Mouse (Mus musculus) liver, adult 2 months (tissue): ENCODE results near the gene Proca1. TPM values are rescaled to one million over a fixed set of nuclear protein-coding genes. Genes with fewer than 3 reads are reported as not detected.

Experiments used
- DNase-seq: peaks from one replicate; pipeline ENCODE4 v3.0.0-alpha.2; 2011; ENCODE audit warnings: low read depth, low spot score; ENCODE audit errors: extremely low read depth
- H3K27ac ChIP-seq: fragments of 200-500 bp; replicated peaks from 2 replicates; pipeline ENCODE4 v1.5.1; 2012; ENCODE audit warnings: low read depth, mild to moderate bottlenecking, control low read depth, inconsistent platforms, low read length; ENCODE audit not compliant: insufficient read depth
- H3K27me3 ChIP-seq: fragments of 200-500 bp; 2 replicates; pipeline ENCODE4 v1.6.1; 2012; ENCODE audit warnings: mild to moderate bottlenecking, moderate library complexity, low read length, inconsistent platforms; ENCODE audit not compliant: control insufficient read depth, insufficient read depth
- H3K36me3 ChIP-seq: fragments of 200-500 bp; 2 replicates; pipeline ENCODE4 v1.6.1; 2012; ENCODE audit warnings: low read length, inconsistent platforms; ENCODE audit not compliant: control insufficient read depth, insufficient read depth
- H3K4me1 ChIP-seq: fragments of 200-500 bp; 2 replicates; pipeline ENCODE4 v1.6.1; 2011; ENCODE audit warnings: low read length; ENCODE audit not compliant: control insufficient read depth, insufficient read depth
- H3K4me3 ChIP-seq: fragments of 200-500 bp; 2 replicates; pipeline ENCODE4 v1.5.1; 2011; ENCODE audit warnings: low read depth, mild to moderate bottlenecking, control low read depth, low read length, moderate library complexity; ENCODE audit not compliant: insufficient read depth
- H3K79me2 ChIP-seq: fragments of 200-500 bp; 2 replicates; pipeline ENCODE4 v1.6.1; 2012; ENCODE audit warnings: inconsistent platforms, mild to moderate bottlenecking, low read length, moderate library complexity; ENCODE audit not compliant: control insufficient read depth, insufficient read depth
- H3K9ac ChIP-seq: fragments of 200-500 bp; 2 replicates; pipeline ENCODE4 v1.6.1; 2012; ENCODE audit warnings: low read depth, mild to moderate bottlenecking, control low read depth, inconsistent platforms, low read length
- CTCF ChIP-seq: fragments of 200-500 bp; IDR thresholded peaks from 2 replicates; pipeline ENCODE4 v1.5.1; 2011; ENCODE audit warnings: low read depth, low read length, control low read depth
- POLR2A ChIP-seq: fragments of 200-500 bp; IDR thresholded peaks from 2 replicates; pipeline ENCODE4 v1.6.1; 2011; ENCODE audit warnings: low read length, control low read depth; ENCODE audit not compliant: insufficient read depth; ENCODE audit errors: extremely low read depth
- WGBS: fragments of 180-500 bp; shearing (Covaris S2); methylation state at CpG from one replicate; pipeline ENCODE4 v1.1.7; 2018; 5-methylcytosine and 5-hydroxymethylcytosine counted together
- polyA plus RNA-seq: library from polyadenylated mRNA; depleted of rRNA; stranded (reverse); fragments of >200 nt; gene quantifications from 2 replicates; pipeline ENCODE4 v1.2.3, GENCODE M21; 2012
- total RNA-seq: library from RNA; depleted of rRNA; stranded (reverse); fragments of >200 nt; gene quantifications from 2 replicates; pipeline ENCODE4 v1.2.3, GENCODE M21; 2014

Gene Proca1
- total and polyA plus RNA-seq, 2 experiments: 0.24 to 0.55 TPM

DNA sequence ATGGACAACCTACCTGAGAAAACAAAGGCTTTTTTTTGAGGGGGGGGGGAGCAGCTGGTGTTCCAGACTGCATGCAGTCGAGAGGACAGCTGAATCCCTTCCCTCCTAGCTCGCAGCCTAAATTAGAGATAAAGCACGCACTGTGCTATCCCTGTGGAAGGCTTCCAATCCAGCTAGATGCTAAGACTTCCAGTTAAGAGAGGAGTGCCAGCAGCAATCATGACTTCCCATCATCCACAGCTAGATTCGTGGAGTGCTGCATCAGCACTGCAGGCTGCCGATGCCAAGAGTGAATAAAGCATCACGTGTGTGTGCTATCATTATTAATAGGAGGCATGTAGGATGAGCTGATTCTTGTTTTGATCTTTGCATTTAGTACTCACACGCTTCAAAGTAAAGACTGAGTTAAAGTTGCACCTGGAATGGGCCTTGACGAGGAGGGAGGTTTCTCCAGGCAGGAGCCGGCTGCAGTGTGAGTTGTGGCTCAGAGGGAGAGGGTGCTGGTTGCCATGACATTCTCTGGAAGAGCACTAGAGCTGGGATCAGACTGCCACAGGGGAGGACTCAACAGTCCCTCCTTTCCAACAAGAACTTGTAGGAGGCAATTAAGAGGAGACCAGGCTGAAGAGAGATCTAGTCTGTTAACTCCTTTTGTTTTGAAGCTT is 47.1 kb downstream of the Proca1 start:
- H3K4me1 ChIP-seq: peaks cover 8% of the 10 kb centered on the region
- no peak overlapping the region for H3K4me3 ChIP-seq
- no peaks in the 10 kb centered on the region for H3K27me3 ChIP-seq
- no peak overlapping the region for H3K9ac ChIP-seq
- 73% methylated on average over 9 of the region's 9 CpGs for WGBS
- peaks cover 45% of the 10 kb centered on the region for H3K79me2 ChIP-seq
- H3K27ac ChIP-seq: no peak overlapping the region
- TF ChIP-seq POLR2A (no peak), CTCF (no peak)
- DNase-seq: no peak
- H3K36me3 ChIP-seq: peaks cover 11% of the 10 kb centered on the region

DNA sequence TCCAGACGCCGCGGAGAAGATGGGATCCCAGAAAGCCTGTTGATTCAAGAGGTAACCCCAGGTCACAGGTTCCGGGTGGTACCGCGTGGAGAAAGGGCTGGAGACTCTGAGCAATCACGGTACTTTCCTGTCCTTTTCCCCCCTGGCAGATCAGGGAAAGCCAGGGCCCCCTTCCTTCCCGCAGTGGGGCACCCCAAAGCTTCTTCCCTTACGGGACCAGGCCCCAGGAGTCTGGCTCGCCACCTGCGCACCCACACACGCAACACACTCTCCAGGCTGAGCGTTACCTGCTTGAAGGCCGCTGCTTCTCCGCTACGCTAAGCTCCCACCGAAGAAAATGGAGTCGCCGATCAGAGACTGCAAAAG is 52.1 kb downstream of the Proca1 start:
- Histone ChIP-seq H3K4me3 (peak overlapping the region; percentile 88), H3K79me2 (peaks cover 33% of the 10 kb centered on the region), H3K4me1 (peaks cover 14% of the 10 kb centered on the region), H3K36me3 (peaks cover 3% of the 10 kb centered on the region; the same call in 1 of the 2 replicates), H3K27me3 (no peaks in the 10 kb centered on the region), H3K9ac (peak overlapping the region; percentile 85), H3K27ac (peak overlapping the region; percentile 48)
- under 1% methylated on average over 19 of the region's 19 CpGs for WGBS
- no peak for DNase-seq
- no peak for TF ChIP-seq CTCF
- TF ChIP-seq POLR2A: no peak

DNA sequence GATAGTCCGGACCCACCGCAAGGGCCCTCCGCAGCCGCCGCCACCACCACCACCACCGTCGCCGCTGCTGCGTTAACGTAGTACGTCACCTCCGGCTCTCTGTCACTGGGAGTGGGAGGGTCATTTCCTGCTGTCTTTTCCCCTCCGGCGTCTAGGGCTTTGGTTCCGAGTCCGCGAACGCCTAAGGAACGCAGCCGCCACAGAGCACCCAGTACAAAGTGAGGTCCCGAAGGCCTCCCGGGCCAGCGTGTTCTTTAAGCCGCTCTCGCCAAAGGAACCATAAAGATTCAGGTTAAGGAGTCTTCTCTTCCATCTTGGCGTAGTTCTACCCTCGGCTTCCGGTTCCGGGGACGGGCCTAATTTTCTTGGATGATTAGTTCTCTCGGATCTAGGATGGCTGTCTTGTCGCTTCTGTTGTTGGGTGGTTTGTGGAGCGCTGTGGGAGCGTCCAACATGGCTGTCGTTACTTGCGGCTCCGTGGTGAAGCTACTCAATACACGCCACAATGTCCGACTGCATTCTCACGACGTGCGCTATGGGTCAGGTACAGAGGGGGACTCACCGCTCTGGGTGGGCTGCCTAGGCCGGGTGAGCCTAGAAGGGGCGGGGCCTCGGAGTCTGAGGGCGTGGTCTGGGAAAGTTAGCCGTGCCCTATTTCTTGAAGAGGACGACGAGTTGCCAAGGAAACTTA is 52.6 kb downstream of the Proca1 start, which contains the start of the genes Sdf2 and Supt6:
Gene Sdf2, plus strand, starts transcription at position 120 of the 691 bp plus-strand sequence.
Gene Supt6, minus strand, starts transcription at position 361 of the 691 bp plus-strand sequence.
- DNase-seq: peak; percentile 88
- peak within 1 kb of the TSS; percentile 95 for H3K27ac ChIP-seq
- peaks cover 14% of the 10 kb centered on the region for H3K4me1 ChIP-seq
- peak within 1 kb of the TSS; percentile 88 for H3K4me3 ChIP-seq
- TF ChIP-seq CTCF (0 out of 2 replicates have a peak, but pooled peaks have one; percentile 2), POLR2A (peak; percentile 71; the same call in 1 of the 2 replicates)
- H3K27me3 ChIP-seq: no peaks in the 10 kb centered on the region
- H3K36me3 ChIP-seq: peaks cover 1% of the 10 kb centered on the region; the same call in 1 of the 2 replicates
- H3K9ac ChIP-seq: peak within 1 kb of the TSS; percentile 85
- peaks cover 30% of the 10 kb centered on the region for H3K79me2 ChIP-seq
- under 1% methylated on average over 50 of the region's 50 CpGs for whole genome bisulfite sequencing

DNA sequence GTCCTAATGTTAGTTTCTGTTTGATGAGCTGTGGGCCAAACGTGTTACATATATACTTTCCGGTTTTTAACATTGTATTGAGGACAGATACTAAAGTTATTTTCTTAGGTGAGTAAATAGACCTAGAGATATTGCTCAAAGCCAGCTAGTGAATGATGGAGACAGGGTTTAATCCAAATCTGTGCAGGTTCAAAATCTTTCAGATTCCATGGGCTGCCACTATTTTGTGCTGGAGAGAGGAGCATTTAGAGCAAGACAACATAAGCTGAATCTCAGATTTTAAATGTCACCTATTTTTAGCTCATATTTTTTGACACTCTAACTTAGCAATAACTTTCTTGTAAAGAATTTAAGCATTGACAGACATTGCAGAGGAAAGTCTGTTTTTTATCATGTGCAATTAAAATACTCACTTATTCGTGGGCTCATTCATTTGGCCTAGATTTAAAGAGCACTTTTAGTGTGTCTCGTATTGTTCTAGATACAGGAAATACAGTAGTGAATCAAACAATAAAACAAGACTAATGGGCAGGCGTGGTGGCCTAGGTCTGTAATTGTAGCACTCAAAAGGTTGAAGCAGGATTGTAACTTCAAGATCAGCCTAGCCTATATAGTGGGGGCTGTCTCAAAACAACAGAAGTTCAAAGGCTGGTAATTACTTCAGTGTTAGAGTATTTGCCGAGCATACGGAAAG is 53.3 kb downstream of the Proca1 start:
- H3K36me3 ChIP-seq: peaks cover 1% of the 10 kb centered on the region; the same call in 1 of the 2 replicates
- WGBS: 44% methylated on average over 7 of the region's 7 CpGs

DNA sequence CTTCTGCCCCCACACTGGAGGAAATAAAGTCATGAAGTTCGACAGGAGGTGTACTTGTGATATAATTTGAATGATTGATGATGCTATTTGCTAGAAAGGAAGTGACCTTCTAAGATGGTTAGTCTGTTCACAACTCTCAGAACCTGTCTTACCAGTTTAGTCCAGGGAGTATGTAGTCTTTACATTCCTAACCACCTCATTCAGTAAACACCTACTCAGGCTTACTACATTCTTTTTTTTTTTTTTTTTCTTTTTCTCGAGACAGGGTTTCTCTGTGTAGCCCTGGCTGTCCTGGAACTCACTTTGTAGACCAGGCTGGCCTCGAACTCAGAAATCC is 53.8 kb downstream of the Proca1 start:
- H3K4me3 ChIP-seq: no peak overlapping the region

More for the DNA sequence above, 53.3 kb downstream of the Proca1 start:
- Histone ChIP-seq H3K79me2 (peaks cover 30% of the 10 kb centered on the region), H3K9ac (no peak overlapping the region), H3K27ac (no peak overlapping the region), H3K4me3 (peak overlapping the region; percentile 88), H3K27me3 (no peaks in the 10 kb centered on the region), H3K4me1 (peaks cover 14% of the 10 kb centered on the region)
- DNase-seq: no peak
- TF ChIP-seq CTCF (no peak), POLR2A (no peak)

More for the DNA sequence above, 53.8 kb downstream of the Proca1 start:
- TF ChIP-seq CTCF (no peak), POLR2A (no peak)
- peaks cover 14% of the 10 kb centered on the region for H3K4me1 ChIP-seq
- 61% methylated on average over 3 of the region's 3 CpGs for WGBS
- no peak for DNase-seq
- H3K36me3 ChIP-seq: peaks cover 3% of the 10 kb centered on the region
- H3K27ac ChIP-seq: no peak overlapping the region
- H3K79me2 ChIP-seq: peaks cover 26% of the 10 kb centered on the region
- H3K9ac ChIP-seq: no peak overlapping the region
- no peaks in the 10 kb centered on the region for H3K27me3 ChIP-seq
